Mouse (Mus musculus): ENCODE measurements around the gene Mgp. TPM values are rescaled to one million over a fixed set of nuclear protein-coding genes. Genes with fewer than 3 reads are reported as not detected.

Gene Mgp
- polyA plus RNA-seq, 1 experiment from 2014 or later = 16.2 TPM

GRCm38 (mm10) chr6:136858420-136858819 is 17.2 kb downstream of the Mgp start:
- no peak overlapping the region for H3K27ac ChIP-seq
- no peak overlapping the region for H3K4me2 ChIP-seq
- H3K9me3 ChIP-seq = no peaks in the 10 kb centered on the region
- no peaks in the 10 kb centered on the region for H3K36me3 ChIP-seq
- H3K4me3 ChIP-seq = no peak overlapping the region
- no peak for ATAC-seq (ENCODE audit: low FRiP score)
- H3K4me1 ChIP-seq (replicated peaks) = no peaks in the 10 kb centered on the region
- 82% methylated on average over 8 of the region's 8 CpGs for WGBS
- no peaks in the 10 kb centered on the region for H3K27me3 ChIP-seq
- H3K9ac ChIP-seq = no peak overlapping the region

- no peaks in the 10 kb centered on the region for H3K9me3 ChIP-seq
- H3K27me3 ChIP-seq = no peaks in the 10 kb centered on the region
- peaks cover 1% of the 10 kb centered on the region; the same call in 1 of the 2 replicates for H3K4me1 ChIP-seq (replicated peaks)
- no peak for ATAC-seq (ENCODE audit: low FRiP score)
- H3K27ac ChIP-seq = no peak overlapping the region
- no peak overlapping the region; the same call in 1 of the 2 replicates for H3K9ac ChIP-seq
- H3K4me2 ChIP-seq = no peak overlapping the region
- 72% methylated on average over 11 of the region's 11 CpGs for WGBS
- no peak overlapping the region for H3K4me3 ChIP-seq
- H3K36me3 ChIP-seq = no peaks in the 10 kb centered on the region
Observed at GRCm38 (mm10) chr6:136857873-136858260, 17.8 kb downstream of the Mgp start.

GRCm38 (mm10) chr6:136857186-136857872 is 18.3 kb downstream of the Mgp start, which contains the start of gene Art4:
Gene Art4 (minus strand): TSS chr6:136857733.
- Histone ChIP-seq H3K4me2 (no peak within 1 kb of the TSS), H3K4me1 (replicated peaks) (peaks cover 5% of the 10 kb centered on the region; the same call in 1 of the 2 replicates), H3K27ac (no peak within 1 kb of the TSS), H3K27me3 (no peaks in the 10 kb centered on the region), H3K9me3 (no peaks in the 10 kb centered on the region), H3K36me3 (no peaks in the 10 kb centered on the region), H3K4me3 (no peak within 1 kb of the TSS), H3K9ac (no peak within 1 kb of the TSS; the same call in 1 of the 2 replicates)
- 76% methylated on average over 18 of the region's 18 CpGs for WGBS
- ATAC-seq (ENCODE audit: low FRiP score) = no peak

GRCm38 (mm10) chr6:136856071-136856636 is 19.5 kb downstream of the Mgp start:
- WGBS = 72% methylated on average over 14 of the region's 14 CpGs
- Histone ChIP-seq H3K4me3 (no peak overlapping the region), H3K4me2 (no peak overlapping the region), H3K27ac (no peak overlapping the region), H3K36me3 (no peaks in the 10 kb centered on the region), H3K27me3 (no peaks in the 10 kb centered on the region), H3K4me1 (replicated peaks) (peaks cover 5% of the 10 kb centered on the region; the same call in 1 of the 2 replicates), H3K9ac (peak overlapping the region; percentile 39; the same call in 1 of the 2 replicates), H3K9me3 (no peaks in the 10 kb centered on the region)
- ATAC-seq (ENCODE audit: low FRiP score) = no peak

GRCm38 (mm10) chr6:136855183-136855582 is 20.4 kb downstream of the Mgp start:
- Histone ChIP-seq H3K4me3 (no peak overlapping the region), H3K9ac (no peak overlapping the region), H3K27ac (no peak overlapping the region), H3K4me2 (no peak overlapping the region), H3K4me1 (replicated peaks) (peaks cover 5% of the 10 kb centered on the region; the same call in 1 of the 2 replicates), H3K36me3 (no peaks in the 10 kb centered on the region), H3K27me3 (no peaks in the 10 kb centered on the region), H3K9me3 (no peaks in the 10 kb centered on the region)
- no peak for ATAC-seq (ENCODE audit: low FRiP score)
- 79% methylated on average over 2 of the region's 2 CpGs for WGBS

- no peak overlapping the region for H3K4me2 ChIP-seq
- peaks cover 5% of the 10 kb centered on the region; the same call in 1 of the 2 replicates for H3K4me1 ChIP-seq (replicated peaks)
- no peak overlapping the region for H3K4me3 ChIP-seq
- H3K27ac ChIP-seq = no peak overlapping the region
- no peaks in the 10 kb centered on the region for H3K27me3 ChIP-seq
- H3K36me3 ChIP-seq = no peaks in the 10 kb centered on the region
- H3K9ac ChIP-seq = no peak overlapping the region
- no peaks in the 10 kb centered on the region for H3K9me3 ChIP-seq
- ATAC-seq (ENCODE audit: low FRiP score) = no peak
- WGBS = 87% methylated on average over 11 of the region's 11 CpGs
Observed at GRCm38 (mm10) chr6:136854361-136854781, 21.3 kb downstream of the Mgp start.

- H3K4me3 ChIP-seq = no peak overlapping the region
- H3K36me3 ChIP-seq = no peaks in the 10 kb centered on the region
- 65% methylated on average over 3 of the region's 3 CpGs for WGBS
- no peak overlapping the region for H3K4me2 ChIP-seq
- no peak for ATAC-seq (ENCODE audit: low FRiP score)
- H3K9ac ChIP-seq = no peak overlapping the region
- H3K4me1 ChIP-seq (replicated peaks) = peaks cover 5% of the 10 kb centered on the region; the same call in 1 of the 2 replicates
- H3K27ac ChIP-seq = peak overlapping the region; percentile 40; the same call in 1 of the 2 replicates
- H3K9me3 ChIP-seq = no peaks in the 10 kb centered on the region
- no peaks in the 10 kb centered on the region for H3K27me3 ChIP-seq
Observed at GRCm38 (mm10) chr6:136852762-136853161, 22.9 kb downstream of the Mgp start.

GRCm38 (mm10) chr6:136852348-136852747 is 23.3 kb downstream of the Mgp start:
- Histone ChIP-seq H3K27ac (peak overlapping the region; percentile 40; the same call in 1 of the 2 replicates), H3K36me3 (no peaks in the 10 kb centered on the region), H3K4me3 (no peak overlapping the region), H3K9me3 (no peaks in the 10 kb centered on the region), H3K9ac (no peak overlapping the region), H3K4me2 (no peak overlapping the region), H3K4me1 (replicated peaks) (peaks cover 5% of the 10 kb centered on the region; the same call in 1 of the 2 replicates), H3K27me3 (no peaks in the 10 kb centered on the region)
- WGBS = 87% methylated on average over 4 of the region's 4 CpGs
- no peak for ATAC-seq (ENCODE audit: low FRiP score)

GRCm38 (mm10) chr6:136850267-136850666 is 25.4 kb downstream of the Mgp start:
- H3K9ac ChIP-seq = no peak overlapping the region
- 78% methylated on average over 6 of the region's 6 CpGs for WGBS
- H3K4me3 ChIP-seq = no peak overlapping the region

GRCm38 (mm10) chr6:136848971-136849370 is 26.7 kb downstream of the Mgp start:
- Histone ChIP-seq H3K9me3 (no peaks in the 10 kb centered on the region), H3K36me3 (no peaks in the 10 kb centered on the region), H3K4me1 (replicated peaks) (peaks cover 5% of the 10 kb centered on the region; the same call in 1 of the 2 replicates), H3K27ac (no peak overlapping the region), H3K9ac (no peak overlapping the region), H3K27me3 (no peaks in the 10 kb centered on the region), H3K4me2 (no peak overlapping the region), H3K4me3 (no peak overlapping the region)
- no peak for ATAC-seq (ENCODE audit: low FRiP score)
- 89% methylated on average over 5 of the region's 5 CpGs for WGBS

More at GRCm38 (mm10) chr6:136850267-136850666, 25.4 kb downstream of the Mgp start:
- Histone ChIP-seq H3K9me3 (no peaks in the 10 kb centered on the region), H3K27ac (no peak overlapping the region), H3K4me1 (replicated peaks) (peaks cover 5% of the 10 kb centered on the region; the same call in 1 of the 2 replicates), H3K4me2 (no peak overlapping the region), H3K36me3 (no peaks in the 10 kb centered on the region), H3K27me3 (no peaks in the 10 kb centered on the region)
- no peak for ATAC-seq (ENCODE audit: low FRiP score)

GRCm38 (mm10) chr6:136848399-136848798 is 27.2 kb downstream of the Mgp start:
- 92% methylated on average over 8 of the region's 8 CpGs for WGBS
- H3K36me3 ChIP-seq = no peaks in the 10 kb centered on the region
- no peak overlapping the region for H3K9ac ChIP-seq
- no peaks in the 10 kb centered on the region for H3K9me3 ChIP-seq
- H3K27ac ChIP-seq = no peak overlapping the region
- no peak overlapping the region for H3K4me3 ChIP-seq
- H3K4me1 ChIP-seq (replicated peaks) = peaks cover 5% of the 10 kb centered on the region; the same call in 1 of the 2 replicates
- no peaks in the 10 kb centered on the region for H3K27me3 ChIP-seq
- H3K4me2 ChIP-seq = no peak overlapping the region
- no peak for ATAC-seq (ENCODE audit: low FRiP score)

GRCm38 (mm10) chr6:136847790-136848189 is 27.8 kb downstream of the Mgp start:
- no peak overlapping the region for H3K4me2 ChIP-seq
- H3K4me1 ChIP-seq (replicated peaks) = peaks cover 3% of the 10 kb centered on the region; the same call in 1 of the 2 replicates
- H3K9ac ChIP-seq = no peak overlapping the region
- no peaks in the 10 kb centered on the region for H3K27me3 ChIP-seq
- H3K36me3 ChIP-seq = no peaks in the 10 kb centered on the region
- H3K27ac ChIP-seq = no peak overlapping the region
- no peak overlapping the region for H3K4me3 ChIP-seq
- WGBS = 20% methylated on average over 2 of the region's 2 CpGs
- no peak for ATAC-seq (ENCODE audit: low FRiP score)
- H3K9me3 ChIP-seq = no peaks in the 10 kb centered on the region
